In genomic region chr9:7387947-7388346, GRCm38 (mm10) we compare ENCODE assay signal across 41 mouse cellular contexts. TPM values are rescaled to one million over a fixed set of nuclear protein-coding genes. Genes with fewer than 3 reads are reported as not detected.
"Had no signal": no experiment of that assay in that cellular context is flagged by ENCODE, and none has a peak within 500 bp of the region (broad histone marks: within the 10 kb centered on the region; RNA-seq: fewer than 3 reads in every experiment).

Mmp1b (minus strand) TSS chr9:7388047.

- H3K4me1 ChIP-seq: heart, embryonic 13.5 days; heart, embryonic 15.5 days; hindbrain, embryonic 10.5 days; hindbrain, embryonic 12.5 days; hindbrain, embryonic 13.5 days; hindbrain, embryonic 15.5 days; intestine, embryonic 15.5 days; kidney, embryonic 15.5 days had no signal

- H3K4me3 ChIP-seq: heart, embryonic 13.5 days; heart, embryonic 15.5 days; hindbrain, embryonic 10.5 days; hindbrain, embryonic 12.5 days; hindbrain, embryonic 13.5 days; hindbrain, embryonic 15.5 days; intestine, embryonic 15.5 days; kidney, embryonic 15.5 days; layer of hippocampus, adult 2 months; left cerebral cortex, adult 2 months had no signal

- H3K27ac ChIP-seq: heart, embryonic 13.5 days; heart, embryonic 15.5 days; hindbrain, embryonic 10.5 days; hindbrain, embryonic 12.5 days; hindbrain, embryonic 13.5 days; hindbrain, embryonic 14.5 days; hindbrain, embryonic 15.5 days; hindbrain, postnatal 0 days; intestine, embryonic 15.5 days; kidney, embryonic 15.5 days; kidney, postnatal 0 days; layer of hippocampus, adult 2 months; left cerebral cortex, adult 2 months had no signal

- DNase-seq: heart, postnatal 10 days; heart, postnatal 14 days; heart, postnatal 36 days; heart, postnatal 4 days; kidney, adult 11 months; kidney, adult 18-20 months; kidney, adult 2 months; kidney, adult 8-10 months; kidney, adult 9 months; kidney, postnatal 10 days; kidney, postnatal 14 days; kidney, postnatal 25 days; kidney, postnatal 36 days; kidney, postnatal 4 days; layer of hippocampus, adult 9-11 months; layer of hippocampus, postnatal 36 days had no signal

- ATAC-seq: hindbrain, embryonic 16.5 days; hindbrain, postnatal 0 days; inflammation-experienced regulatory T-cells, adult 6 months; intestine, embryonic 15.5 days; intestine, embryonic 16.5 days; intestine, postnatal 0 days had no signal

- H3K27me3 ChIP-seq: heart, embryonic 13.5 days; heart, embryonic 15.5 days; hindbrain, embryonic 12.5 days; hindbrain, embryonic 13.5 days; hindbrain, embryonic 15.5 days; intestine, embryonic 15.5 days; kidney, embryonic 15.5 days had no signal

RNA-seq across cellular contexts. Expression of gene Mmp1b, which starts in this region (rescaled TPM):
- polyA plus RNA-seq: heart, embryonic 13.5 days; heart, embryonic 14.5 days; heart, embryonic 15.5 days; heart, embryonic 16.5 days; heart, postnatal 0 days; hindbrain, embryonic 10.5 days; hindbrain, embryonic 11.5 days; hindbrain, embryonic 12.5 days; hindbrain, embryonic 13.5 days; hindbrain, embryonic 14.5 days; hindbrain, embryonic 15.5 days; hindbrain, embryonic 16.5 days; hindbrain, postnatal 0 days; inflammation-experienced regulatory T-cells, adult 6 months; intestine, embryonic 14.5 days; intestine, embryonic 15.5 days; intestine, embryonic 16.5 days; intestine, postnatal 0 days; kidney, adult 2 months; kidney, embryonic 14.5 days; kidney, embryonic 15.5 days; kidney, embryonic 16.5 days; kidney, postnatal 0 days; large intestine, adult 2 months had no signal
